Mouse (Mus musculus): ENCODE data around the gene Map3k3.
A peak's percentile ranks its signal among the peaks of the same experiment; 100 is the strongest.
"Not testable (repeated sequence)": the region's sequence is repeated elsewhere in the genome, so short reads cannot be mapped to it uniquely, and the experiment has no call there.

Map3k3 gene

DNA sequence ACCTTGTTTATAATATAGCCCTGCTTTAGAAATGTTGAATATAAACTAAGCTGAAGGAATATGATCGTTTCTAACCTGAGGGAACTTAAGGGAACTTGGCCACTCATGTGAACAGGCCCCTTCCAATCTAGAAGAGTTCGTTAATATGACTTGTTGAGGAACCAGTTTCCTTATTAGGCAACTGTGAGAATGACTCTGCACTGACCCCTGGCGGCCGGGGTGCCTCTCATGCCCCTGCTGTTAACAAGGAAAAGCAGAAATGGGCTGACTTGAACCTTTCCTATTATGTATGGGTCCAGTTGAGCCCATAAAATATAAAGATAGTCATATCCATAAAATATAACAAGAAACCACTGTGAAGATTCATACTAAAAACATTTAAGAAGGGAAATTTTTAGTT, 8.1 kb upstream of the Map3k3 start:
- DNase-seq (ENCODE audit: low read depth, low spot score), result peak; percentile 83

DNA sequence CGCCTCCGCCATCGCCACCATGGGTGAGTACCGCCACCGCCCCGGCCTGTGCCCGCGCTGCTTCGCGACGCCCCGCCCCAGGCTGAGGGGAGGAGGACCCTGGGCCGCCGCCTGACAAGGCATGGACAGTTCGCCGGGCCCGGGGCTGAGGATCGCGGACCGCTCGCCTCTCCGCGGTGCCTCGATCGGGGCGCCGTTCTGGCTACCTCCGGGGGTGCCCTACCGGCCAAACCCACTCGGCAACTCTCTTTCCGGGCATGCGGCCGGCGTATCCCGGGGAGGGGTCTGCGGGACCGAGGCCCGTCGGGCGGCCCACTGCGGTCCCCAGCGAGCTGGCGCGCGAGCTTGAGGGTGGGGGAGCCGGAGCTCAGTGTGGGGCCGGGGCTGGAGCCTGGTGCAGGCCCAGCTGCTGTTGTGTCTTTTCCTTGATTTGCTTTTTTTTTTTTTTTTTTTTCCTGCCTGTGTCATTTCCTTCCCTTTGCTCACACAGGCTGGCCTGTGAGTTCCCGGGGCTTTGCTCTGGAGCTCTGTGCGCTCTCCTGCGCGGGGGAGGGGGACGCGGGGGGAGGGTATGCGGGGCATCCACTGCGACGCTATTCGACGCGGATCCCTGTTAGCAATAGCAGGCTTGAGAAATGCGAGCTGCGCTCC, 623 bp downstream of the Map3k3 start:
- peak; percentile 83 for DNase-seq (ENCODE audit: low read depth, low spot score)

DNA sequence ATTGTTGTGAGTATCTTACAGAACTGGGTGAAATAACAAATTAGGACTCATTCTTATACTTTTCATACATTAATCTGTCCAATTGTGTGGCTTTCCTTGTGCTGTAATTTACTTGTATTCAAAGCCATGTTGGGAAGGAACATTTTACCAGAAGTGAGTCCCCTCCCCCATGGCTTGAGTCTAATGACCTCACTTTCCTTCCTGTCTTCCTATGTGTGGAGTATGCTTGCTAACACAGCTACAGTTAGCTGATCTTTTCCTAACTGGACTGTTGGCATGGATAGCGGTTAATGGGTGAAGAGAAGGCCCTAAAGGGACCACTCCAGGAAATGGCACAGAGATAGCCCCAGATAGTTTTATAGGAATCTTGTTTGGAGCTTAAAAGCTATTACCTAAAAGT, 13.8 kb downstream of the Map3k3 start:
- DNase-seq (ENCODE audit: low read depth, low spot score), result no peak

DNA sequence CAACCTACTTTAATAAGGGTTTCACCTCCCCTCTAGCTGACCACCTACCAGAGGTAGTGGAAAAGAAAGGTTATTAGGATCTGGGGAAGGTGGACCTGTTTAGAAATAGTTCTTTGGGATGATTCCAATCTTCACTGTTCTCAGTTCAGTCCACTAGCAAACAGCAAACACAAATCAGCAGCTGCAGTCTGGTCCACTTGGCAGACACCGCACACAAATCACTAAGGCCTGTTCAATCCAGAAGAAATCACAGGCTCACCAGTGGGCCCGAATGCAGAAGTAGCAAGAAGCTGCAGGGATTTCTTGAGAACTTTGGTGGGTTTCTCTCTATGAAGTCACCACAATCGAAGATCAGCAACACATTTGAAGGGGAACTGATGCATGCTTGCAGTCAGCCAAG, 18.5 kb downstream of the Map3k3 start:
- no peak for DNase-seq (ENCODE audit: low read depth, low spot score)

DNA sequence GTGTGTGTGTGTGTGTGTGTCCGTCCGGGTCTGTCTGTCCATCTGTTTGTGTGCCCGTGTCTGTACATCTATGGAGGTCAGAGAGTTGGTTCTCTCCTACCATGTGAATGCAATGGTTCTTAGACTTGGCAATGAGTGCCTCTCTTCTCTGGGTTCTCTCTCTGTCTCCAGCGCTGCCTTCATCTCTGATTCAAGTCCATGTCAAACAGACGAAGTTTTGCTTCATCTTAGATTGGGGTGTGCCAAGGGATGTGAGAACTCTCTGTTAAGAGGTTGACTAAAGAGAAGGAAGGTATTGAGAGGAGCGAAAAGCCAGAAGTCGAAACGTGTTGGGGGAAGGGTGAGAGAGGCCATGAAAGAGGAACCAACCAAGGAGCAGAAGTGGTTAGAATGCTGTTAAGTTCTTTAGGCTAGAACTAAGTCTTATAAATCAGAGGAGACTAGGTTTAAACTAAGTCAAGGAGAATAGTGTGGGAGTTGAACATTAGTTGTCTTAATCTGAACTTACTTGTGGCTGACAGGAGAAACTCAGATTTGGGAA, 21.7 kb downstream of the Map3k3 start:
- no peak for DNase-seq (ENCODE audit: low read depth, low spot score)

DNA sequence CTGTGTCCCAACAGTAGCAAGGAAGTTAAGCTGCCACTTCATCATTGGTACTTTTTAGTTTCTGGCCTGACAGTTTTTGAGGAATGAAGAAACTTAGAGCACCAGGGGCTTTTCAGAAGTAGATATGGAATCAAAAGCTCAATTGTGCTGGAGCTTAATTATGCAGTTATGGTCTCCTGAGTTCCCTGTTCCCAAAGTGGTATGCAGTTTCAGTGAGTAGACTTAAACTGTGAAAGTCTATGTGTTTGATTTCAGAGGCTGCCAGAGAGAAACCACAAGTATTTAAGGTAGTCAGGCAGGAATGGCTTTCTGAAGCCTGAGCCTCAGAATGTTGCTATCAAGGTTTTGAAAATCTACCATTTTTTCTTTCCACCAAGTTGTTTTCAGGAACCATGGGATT, 27.3 kb downstream of the Map3k3 start:
- DNase-seq (ENCODE audit: low read depth, low spot score), result no peak

DNA sequence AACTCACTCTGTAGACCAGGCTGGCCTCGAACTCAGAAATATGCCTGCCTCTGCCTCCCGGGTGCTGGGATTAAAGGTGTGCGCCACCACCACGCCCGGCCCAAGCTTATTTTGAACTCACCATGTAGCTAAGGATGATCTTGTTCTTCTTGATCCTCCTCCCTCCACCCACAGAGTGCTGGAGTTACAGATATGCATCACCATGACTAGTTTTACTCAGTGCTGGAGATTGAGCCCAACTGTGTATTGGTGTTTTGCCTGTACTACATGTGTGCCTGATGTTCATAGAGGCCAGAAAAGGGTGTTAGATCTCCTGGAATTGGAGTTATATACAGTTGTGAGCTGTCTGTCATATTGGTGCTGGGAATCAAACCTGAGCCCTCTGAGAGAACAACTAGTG, 37.8 kb downstream of the Map3k3 start:
- peak; percentile 27 for DNase-seq (ENCODE audit: low read depth, low spot score)

DNA sequence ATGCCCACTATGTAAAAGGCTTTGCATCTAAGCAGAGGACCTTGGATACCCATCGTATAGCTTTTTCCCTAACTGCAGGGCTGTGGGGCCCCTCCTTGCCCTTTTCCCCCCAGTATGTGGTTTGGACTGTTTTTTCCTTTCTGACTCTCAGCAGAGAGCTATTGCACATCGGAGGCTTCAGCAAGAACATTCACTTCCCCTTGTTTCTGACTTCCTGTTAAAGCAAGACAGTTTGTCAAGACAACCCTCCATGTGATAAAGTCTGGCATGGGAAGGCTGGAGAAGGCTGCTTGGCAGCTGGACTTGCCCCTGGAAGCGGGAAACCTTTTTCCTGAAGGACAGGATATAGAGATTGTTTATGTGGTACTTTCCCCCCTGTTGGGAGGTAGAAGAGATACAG, 38.3 kb downstream of the Map3k3 start:
- peak; percentile 36 for DNase-seq (ENCODE audit: low read depth, low spot score)

DNA sequence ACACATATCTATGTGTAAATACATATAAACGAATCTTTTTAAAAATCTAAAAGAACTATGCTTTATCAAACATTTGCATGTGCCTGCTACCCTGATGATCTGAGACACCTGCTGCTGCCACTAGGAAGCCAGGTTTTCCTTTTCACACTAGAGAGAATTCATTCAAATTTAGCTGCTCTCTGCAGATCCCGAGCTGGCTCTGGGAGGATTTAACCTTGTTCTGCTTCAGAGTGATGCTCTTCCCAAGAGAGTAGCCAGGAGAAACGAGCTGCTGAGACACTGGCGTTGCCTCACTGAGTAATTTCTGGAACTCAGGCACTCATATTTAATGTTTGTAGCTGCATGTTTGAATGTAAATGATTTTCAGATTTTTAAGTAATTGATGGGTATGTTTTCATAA, 40.4 kb downstream of the Map3k3 start:
- no peak for DNase-seq (ENCODE audit: low read depth, low spot score)

DNA sequence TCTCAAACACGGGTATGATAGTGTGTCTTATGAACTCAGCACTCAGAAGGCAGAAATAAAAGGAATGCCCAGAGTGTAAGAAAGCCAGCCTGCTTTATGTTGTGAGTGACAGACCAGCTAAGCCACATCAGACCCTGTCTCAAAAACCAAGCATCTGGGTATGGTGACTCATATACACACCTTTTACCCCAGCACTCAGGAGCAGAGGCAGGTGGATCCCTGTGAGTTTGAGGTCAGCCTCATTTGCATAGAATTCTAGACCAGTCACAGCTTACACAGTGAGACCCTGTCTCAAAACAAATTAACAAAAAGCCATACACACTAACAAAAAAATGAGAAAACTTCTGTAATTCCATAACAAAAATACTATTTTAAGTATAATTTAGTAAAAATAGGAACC, 41.4 kb downstream of the Map3k3 start:
- DNase-seq (ENCODE audit: low read depth, low spot score), result no peak

DNA sequence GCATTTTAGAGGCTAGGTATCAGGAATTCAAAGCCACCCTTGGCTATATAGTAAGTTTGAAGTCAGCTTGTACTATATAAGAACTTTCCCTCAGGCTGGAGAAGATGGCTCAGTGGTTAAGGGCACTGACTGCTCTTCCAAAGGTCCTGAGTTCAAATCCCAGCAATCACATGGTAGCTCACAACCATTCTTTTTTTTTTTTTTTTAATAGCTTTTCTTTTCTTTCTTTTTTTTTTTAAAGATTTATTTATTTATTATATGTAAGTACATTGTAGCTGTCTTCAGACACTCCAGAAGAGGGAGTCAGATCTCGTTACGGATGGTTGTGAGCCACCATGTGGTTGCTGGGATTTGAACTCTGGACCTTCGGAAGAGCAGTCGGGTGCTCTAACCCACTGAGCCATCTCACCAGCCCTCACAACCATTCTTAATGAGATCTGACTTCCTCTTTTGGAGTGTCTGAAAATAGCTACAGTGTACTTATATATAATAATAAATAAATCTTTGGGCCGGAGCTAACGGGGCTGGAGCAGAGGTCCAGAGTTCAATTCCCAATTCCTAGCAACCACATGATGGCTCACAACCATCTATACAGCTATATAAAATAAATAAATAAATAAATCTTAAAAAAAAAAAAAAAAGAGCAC, 42.4 kb downstream of the Map3k3 start:
- not testable (repeated sequence) for DNase-seq (ENCODE audit: low read depth, low spot score)

DNA sequence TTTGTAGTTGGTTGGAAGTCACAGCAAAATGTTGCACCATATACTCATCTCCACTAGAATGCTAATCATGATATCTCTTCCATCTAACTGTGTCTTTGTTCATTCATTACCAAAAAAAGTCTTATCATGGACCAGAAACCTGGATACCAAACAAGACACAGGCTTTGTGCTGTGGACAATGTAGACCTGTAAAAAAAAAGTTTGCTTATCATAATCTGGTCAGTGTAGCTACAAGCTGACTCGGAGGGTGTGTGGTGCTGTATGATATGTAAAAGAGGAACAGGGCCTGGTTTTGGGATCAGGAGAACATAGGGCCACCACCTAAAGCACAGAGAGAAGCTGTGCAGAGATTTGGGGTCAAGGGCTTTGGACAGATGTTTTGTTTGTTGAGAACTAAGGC, 45.1 kb downstream of the Map3k3 start:
- no peak for DNase-seq (ENCODE audit: low read depth, low spot score)

DNA sequence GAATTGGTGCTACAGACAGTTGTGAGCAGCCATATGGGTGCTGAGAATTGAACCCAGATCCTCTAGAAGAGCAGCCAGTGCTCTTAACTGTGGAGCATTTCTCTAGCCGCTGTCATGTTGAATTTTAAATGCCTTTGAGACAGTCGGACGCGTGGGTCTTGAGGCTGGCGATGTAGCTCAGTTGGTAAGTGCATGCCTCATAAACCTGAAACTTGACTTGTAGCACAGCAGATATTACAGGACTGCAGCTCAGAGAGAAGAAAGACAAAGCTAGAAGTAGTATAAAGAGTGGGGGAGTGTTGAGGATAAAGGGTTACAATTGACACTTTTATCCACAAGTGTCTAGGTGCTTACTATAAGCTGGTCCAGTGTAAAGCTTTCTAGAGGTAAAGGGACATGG, 48.1 kb downstream of the Map3k3 start:
- no peak for DNase-seq (ENCODE audit: low read depth, low spot score)

DNA sequence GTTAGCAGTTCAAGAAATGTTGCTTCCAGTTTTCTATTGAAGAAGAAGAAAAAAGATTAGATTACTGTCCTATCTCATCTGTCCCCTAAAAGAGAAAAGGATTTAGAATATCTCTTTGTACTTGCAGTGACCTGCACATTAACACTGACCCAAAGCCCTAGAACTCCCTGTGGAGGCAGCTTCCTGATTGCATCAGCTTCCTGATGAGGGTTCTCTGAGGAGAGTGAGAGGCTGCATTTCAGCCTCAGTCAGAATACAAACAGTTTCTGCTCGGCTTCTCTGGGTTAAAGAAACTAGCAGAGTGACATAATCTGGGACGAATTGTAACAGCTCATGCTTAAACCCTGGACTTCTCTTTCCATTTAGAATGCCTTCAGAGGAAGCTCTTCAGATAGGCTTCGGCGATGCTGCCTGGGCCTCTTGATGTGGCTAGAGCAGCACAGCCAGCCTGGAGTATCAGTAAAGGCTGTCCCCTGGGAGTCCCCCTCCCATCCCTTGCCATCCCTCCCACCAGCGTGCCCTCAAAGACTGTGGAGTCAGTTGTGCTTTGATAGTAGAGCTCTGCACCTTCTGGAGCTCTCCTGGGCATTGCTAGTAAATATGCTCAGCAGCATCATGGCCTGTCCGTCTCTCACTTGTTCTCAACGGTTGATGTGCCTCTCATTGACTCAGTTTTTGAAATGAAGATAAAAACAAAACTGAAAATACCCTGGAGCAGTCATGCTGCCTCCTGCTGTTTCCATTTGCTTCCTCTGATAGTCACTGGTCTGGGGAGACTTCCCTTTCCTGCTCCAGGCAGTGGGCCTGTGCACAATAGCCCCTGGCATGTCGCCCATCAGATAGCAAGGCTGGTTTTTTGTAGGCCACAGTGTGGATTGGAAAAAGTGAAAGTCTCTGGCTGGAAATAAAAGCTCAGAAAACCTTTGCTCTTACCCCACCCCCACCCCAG, 50.4 kb downstream of the Map3k3 start:
- DNase-seq (ENCODE audit: low read depth, low spot score), result peak; percentile 46

DNA sequence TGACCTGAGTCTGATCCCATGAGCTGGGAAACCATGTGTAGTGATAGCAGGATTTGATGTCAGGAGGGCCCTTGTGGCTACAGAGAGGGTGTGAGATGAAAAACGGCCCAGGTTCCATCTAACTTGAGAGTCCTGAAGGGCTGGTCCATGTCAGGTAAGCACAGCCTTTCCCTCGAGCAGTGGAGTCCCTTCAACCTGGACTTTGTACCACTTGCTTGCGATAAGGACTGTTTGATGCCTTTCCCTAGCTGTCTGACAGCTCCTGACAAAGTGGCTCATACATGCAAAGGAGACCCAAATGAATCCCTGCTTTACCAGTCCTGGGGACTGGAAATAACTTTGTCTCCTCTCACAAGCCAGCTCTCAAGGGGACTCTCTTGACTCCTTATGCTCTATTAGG, 66.8 kb downstream of the Map3k3 start:
- DNase-seq (ENCODE audit: low read depth, low spot score), result no peak

DNA sequence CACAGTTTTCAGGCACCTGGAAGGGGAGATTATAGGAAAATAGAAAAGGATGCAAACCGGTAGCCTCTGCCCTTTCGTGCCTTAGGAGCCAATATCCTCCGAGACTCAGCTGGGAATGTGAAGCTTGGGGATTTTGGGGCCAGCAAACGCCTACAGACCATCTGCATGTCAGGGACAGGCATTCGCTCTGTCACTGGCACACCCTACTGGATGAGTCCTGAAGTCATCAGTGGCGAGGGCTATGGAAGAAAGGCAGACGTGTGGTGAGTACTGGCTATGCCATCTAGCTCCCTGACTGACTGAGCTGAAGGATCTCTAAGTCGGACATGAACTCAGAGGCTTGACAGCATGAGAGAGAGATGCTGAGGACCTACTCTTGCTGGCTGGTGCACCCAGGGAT, 67.7 kb downstream of the Map3k3 start:
- no peak for DNase-seq (ENCODE audit: low read depth, low spot score)

DNA sequence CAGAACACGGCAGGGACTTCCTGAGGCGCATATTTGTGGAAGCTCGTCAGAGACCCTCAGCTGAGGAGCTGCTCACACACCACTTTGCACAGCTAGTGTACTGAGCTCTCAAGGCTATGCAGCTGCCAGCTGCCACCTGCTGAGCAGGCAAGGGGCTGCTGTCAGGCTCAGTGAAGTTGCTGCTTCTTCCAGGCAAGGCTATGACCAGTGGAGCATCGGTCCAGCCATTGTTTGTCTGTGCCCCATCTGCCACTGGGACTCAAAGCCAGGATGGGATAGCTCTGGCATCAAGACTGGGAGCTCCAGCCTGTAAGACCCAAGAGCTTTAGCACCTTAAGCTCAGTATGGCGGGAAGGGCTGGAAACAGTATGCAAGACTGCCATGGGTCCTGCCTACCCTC, 69.7 kb downstream of the Map3k3 start:
- DNase-seq (ENCODE audit: low read depth, low spot score), result peak; percentile 19

DNA sequence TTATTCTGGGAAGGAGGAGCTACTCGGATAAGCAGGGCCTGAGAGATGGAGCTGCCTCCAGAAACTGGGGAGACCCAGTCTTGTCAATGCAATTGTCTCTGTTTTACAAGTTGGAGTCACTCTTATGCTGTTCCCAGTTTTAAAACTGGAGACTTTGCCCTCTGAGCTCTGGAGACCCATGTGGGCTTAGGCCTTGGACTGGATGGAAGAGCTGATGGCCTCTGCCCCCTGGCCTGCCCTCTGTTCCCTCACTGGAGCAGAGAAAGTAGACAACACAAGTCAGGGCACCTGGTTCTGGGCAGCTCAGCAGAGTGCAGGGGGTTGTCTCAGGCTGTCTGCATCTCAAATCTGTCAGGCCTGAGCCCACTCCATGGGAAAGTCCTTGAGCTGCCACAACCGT, 70.4 kb downstream of the Map3k3 start:
- no peak for DNase-seq (ENCODE audit: low read depth, low spot score)

DNA sequence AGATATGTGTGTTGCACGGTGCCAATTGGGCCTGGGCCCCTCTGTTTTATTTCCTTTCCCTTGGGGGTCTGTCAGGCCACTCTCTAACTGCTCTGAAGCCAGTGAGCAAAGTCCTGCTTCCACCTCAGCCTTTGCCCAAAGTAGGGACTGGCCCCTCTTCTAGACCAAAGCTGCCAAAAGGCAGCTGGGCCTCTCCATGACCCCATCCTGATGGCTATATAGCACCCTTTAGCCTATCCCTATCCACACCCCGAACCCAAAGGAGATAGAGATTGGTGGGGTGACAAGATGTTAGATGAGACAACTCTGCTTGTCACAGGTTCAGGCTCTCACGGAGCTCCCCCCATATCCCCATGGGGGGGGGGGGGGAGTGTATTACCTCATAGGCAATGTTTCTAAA, 71.3 kb downstream of the Map3k3 start:
- peak; percentile 34 for DNase-seq (ENCODE audit: low read depth, low spot score)

DNA sequence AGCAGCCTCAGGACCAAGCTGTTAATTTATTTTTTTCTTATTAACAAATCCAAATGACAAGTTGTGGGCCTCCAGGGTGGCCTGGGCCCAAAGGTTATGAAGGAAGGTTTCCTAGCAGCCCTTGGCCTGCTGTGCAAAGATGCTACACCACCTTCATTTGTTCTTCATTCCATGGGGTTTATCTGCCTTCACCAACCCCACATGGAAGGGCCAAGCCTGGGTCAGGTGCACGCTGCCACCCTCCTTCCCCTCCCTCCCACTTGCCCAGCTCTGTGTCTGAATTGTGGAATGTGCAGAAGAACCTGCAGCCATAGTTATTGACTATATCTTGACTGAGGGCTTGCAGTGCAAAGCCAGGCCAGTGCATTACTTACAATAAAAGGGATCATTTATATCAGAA, 71.8 kb downstream of the Map3k3 start:
- no peak for DNase-seq (ENCODE audit: low read depth, low spot score)

DNA sequence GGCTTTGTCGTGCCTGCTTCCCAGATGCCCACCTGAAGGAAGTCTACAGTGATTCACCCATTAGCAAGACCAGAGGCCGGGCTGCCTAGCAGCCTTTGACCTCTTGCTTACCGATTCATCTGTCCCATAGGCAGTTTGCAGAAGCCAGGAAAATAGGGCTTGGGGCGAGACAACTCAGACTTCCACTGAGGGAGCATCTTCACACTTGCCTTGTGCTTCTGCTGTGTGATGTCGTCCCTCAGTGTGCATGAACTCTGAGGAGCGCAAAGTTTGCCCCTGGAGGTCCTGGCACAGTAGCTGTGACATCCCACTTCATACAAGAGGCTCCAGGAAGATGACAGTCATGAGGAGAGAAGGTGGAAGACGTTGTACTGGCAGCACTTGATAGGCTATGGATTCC, 72.7 kb downstream of the Map3k3 start:
- peak; percentile 22 for DNase-seq (ENCODE audit: low read depth, low spot score)
